Mouse (Mus musculus) lung, embryonic 15.5 days (tissue): ENCODE results near the gene Kalrn. TPM values are rescaled to one million over a fixed set of nuclear protein-coding genes. Genes with fewer than 3 reads are reported as not detected.

ENCODE experiments used
- ATAC-seq: fragments of 200-750 bp; cut with Nextera tagmentation; 2 replicates; pipeline ENCODE4 v1.8.0; 2017; ENCODE audit warnings: moderate number of reproducible peaks, borderline replicate concordance; ENCODE audit not compliant: low FRiP score, low TSS enrichment; ENCODE audit errors: extremely low read depth
- H3K27ac ChIP-seq: fragments of 300-500 bp; sonication (generic); 2 replicates; pipeline ENCODE4 v1.5.1; 2015; ENCODE audit warnings: moderate library complexity, mild to moderate bottlenecking, inconsistent platforms
- H3K27me3 ChIP-seq: fragments of 300-500 bp; sonication (generic); 2 replicates; pipeline ENCODE4 v1.6.1; 2015; ENCODE audit warnings: inconsistent platforms
- H3K36me3 ChIP-seq: fragments of 300-500 bp; sonication (generic); 2 replicates; pipeline ENCODE4 v1.6.1; 2015; ENCODE audit warnings: inconsistent platforms
- H3K4me1 ChIP-seq: fragments of 300-500 bp; sonication (generic); 2 replicates; pipeline ENCODE4 v1.6.1; 2015; ENCODE audit warnings: inconsistent platforms
- H3K4me2 ChIP-seq: fragments of 300-500 bp; sonication (generic); 2 replicates; pipeline ENCODE4 v1.6.1; 2015; ENCODE audit warnings: inconsistent platforms, mild to moderate bottlenecking, moderate library complexity
- H3K4me3 ChIP-seq: fragments of 300-500 bp; sonication (generic); 2 replicates; pipeline ENCODE4 v1.5.1; 2015; ENCODE audit warnings: mild to moderate bottlenecking, inconsistent platforms
- H3K9ac ChIP-seq: fragments of 300-500 bp; sonication (generic); 2 replicates; pipeline ENCODE4 v1.6.1; 2015; ENCODE audit warnings: inconsistent platforms
- H3K9me3 ChIP-seq: fragments of 300-500 bp; sonication (generic); 2 replicates; pipeline ENCODE4 v1.6.1; 2016; ENCODE audit warnings: inconsistent platforms
- WGBS: fragments of 180-500 bp; shearing (Covaris S2); methylation state at CpG from one replicate; pipeline ENCODE4 v1.1.7; 2015; 5-methylcytosine and 5-hydroxymethylcytosine counted together
- polyA plus RNA-seq: library from polyadenylated mRNA; unstranded; fragments of >200 nt; fragmentation: Nextera tagmentation; extraction: Ambion mirVana; gene quantifications from 2 replicates; pipeline ENCODE4 v1.2.1, GENCODE M21; 2015

Kalrn gene
- polyA plus RNA-seq, 1 experiment from 2014 or later: 14.4 TPM

DNA sequence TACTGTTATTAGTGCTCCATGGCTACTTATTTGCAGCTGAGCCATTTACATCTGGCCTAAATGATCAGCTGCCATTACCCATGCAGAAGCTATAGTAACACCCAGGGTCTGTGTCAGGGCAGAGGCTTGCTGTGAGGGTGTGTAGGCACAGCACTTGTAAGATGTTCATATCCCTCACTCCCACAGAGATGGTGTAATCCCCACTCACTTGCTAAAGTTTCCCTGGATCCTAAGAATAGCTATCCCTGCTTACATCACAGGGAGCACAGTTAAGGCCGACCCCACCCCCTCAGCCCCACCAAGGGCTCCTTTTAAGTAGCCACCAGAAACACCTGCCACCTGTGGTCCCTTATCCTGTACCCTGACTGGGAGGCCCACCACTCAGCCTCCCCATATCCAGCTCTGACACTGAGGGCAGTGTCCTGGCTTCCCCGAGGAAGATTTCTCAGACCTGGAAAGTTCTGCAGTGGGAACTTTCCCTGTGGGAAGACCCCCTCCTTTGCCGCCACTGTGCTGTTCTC is 83.5 kb downstream of the Kalrn start:
- Histone ChIP-seq H3K4me2 (no peak overlapping the region), H3K36me3 (no peaks in the 10 kb centered on the region), H3K9me3 (no peaks in the 10 kb centered on the region), H3K27me3 (no peaks in the 10 kb centered on the region), H3K4me3 (no peak overlapping the region), H3K4me1 (peaks cover 56% of the 10 kb centered on the region), H3K9ac (no peak overlapping the region), H3K27ac (no peak overlapping the region)
- WGBS: 59% methylated on average over 3 of the region's 3 CpGs
- ATAC-seq: no peak

DNA sequence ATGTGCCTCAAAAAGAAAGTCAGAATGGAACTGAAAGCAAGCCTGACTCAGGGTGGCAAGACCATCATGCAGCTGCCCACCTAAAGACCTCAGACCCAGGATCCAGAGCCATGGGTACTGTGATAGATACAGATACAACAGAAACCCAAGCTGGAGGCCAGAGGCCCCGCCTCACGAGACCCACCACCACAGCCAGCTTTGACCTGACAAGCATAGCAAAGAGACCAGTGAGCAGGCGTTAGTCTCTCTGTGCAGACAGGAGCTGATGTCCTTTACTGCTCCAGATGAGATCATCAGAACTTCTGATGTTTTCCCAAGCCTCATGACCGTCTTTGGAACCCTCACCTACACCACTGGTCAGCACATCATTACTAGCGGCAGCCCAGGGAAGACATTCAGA is 85.5 kb downstream of the Kalrn start:
- Histone ChIP-seq H3K27ac (no peak overlapping the region), H3K9me3 (no peaks in the 10 kb centered on the region), H3K9ac (no peak overlapping the region), H3K4me3 (no peak overlapping the region), H3K27me3 (no peaks in the 10 kb centered on the region), H3K4me2 (no peak overlapping the region), H3K36me3 (no peaks in the 10 kb centered on the region), H3K4me1 (peaks cover 39% of the 10 kb centered on the region)
- ATAC-seq: no peak
- 88% methylated on average over 5 of the region's 5 CpGs for WGBS

DNA sequence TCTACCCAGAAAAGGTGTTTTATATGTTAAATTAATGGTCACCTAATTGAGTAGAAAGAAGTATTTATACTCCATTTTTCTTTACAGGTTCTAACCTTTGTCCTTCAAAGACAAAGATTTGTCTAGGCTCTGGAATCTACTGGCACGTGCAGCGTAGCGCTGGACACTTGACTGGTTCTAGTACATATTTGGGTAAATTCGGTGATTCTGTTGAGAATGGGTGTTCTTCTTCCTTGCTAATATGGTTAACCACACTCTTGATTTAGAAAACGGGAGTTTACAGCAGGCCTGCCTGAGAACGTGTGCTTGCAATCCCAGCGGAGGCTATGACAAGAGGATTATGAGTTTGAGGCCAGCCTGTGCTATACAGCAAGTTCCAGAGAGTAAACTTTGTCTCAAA is 86.1 kb downstream of the Kalrn start:
- no peak for ATAC-seq
- Histone ChIP-seq H3K9me3 (no peaks in the 10 kb centered on the region), H3K27ac (no peak overlapping the region), H3K4me2 (no peak overlapping the region), H3K27me3 (no peaks in the 10 kb centered on the region), H3K36me3 (no peaks in the 10 kb centered on the region), H3K9ac (no peak overlapping the region), H3K4me3 (no peak overlapping the region), H3K4me1 (peaks cover 39% of the 10 kb centered on the region)
- 88% methylated on average over 7 of the region's 7 CpGs for WGBS

DNA sequence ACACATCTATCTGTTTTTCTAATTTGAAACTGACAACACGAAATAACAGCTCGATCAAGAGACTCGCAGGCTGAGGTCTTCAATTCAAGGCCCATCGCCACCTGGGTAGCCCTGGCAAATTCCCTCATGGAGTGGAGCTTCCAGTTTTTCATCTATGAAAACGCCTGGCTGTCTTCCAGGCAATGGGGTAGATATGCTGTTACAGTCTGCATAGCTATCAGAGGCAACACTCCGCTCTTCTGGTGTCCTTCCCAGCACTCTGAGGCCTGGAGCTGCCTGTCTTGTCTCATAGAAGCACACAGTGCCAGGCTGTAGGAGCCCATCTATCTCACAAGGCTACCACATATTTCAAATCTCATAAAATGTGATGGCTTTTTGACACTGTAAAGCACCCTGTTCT is 87.8 kb downstream of the Kalrn start:
- H3K27ac ChIP-seq: no peak overlapping the region
- no peaks in the 10 kb centered on the region for H3K9me3 ChIP-seq
- no peak for ATAC-seq
- no peaks in the 10 kb centered on the region for H3K36me3 ChIP-seq
- H3K9ac ChIP-seq: no peak overlapping the region
- 73% methylated on average over 6 of the region's 6 CpGs for WGBS
- no peak overlapping the region for H3K4me3 ChIP-seq
- H3K4me2 ChIP-seq: no peak overlapping the region
- H3K4me1 ChIP-seq: peaks cover 36% of the 10 kb centered on the region
- no peaks in the 10 kb centered on the region for H3K27me3 ChIP-seq

DNA sequence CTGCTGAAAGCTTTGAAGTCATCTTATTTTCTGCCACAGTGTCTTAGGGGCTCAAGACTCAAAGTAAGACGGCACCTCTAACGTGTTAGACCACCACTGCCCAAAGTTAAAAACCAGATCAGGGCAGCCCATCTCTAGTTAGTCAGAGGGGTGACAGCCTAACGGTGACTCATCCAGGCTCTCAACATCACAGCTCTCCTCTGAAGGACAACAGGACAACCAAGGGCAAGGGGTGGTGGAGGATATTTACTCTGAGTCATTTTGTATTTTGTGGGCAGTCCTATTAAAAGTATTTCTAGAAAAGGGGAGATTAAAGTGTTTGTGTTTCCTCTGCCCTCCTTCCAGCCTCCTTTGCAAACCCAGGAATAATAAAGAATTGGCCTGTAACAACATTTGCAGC is 88.4 kb downstream of the Kalrn start:
- Histone ChIP-seq H3K4me2 (no peak overlapping the region), H3K9ac (no peak overlapping the region), H3K4me3 (no peak overlapping the region), H3K36me3 (no peaks in the 10 kb centered on the region), H3K4me1 (peaks cover 30% of the 10 kb centered on the region), H3K27me3 (no peaks in the 10 kb centered on the region), H3K9me3 (no peaks in the 10 kb centered on the region), H3K27ac (no peak overlapping the region)
- WGBS: 39% methylated on average over 3 of the region's 3 CpGs
- no peak for ATAC-seq

DNA sequence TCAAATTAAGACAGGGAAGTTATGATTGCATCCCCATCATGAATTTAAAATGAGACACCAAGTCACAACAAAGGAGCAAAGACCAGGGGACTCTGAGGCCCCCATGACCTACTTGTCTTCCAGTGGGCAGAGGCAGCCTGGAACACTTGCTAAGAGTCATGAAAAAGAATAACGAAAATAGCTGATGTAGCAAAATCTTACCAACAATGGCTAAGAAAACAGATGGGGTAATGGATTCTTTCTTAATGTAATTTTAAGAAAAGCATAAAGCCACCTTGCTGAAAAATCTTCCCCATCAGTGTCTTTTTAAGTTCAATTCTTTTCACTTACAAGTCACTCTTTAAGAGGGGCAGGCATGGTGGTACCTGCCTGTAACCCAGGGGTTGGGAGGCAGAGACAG is 89.1 kb downstream of the Kalrn start:
- no peak for ATAC-seq
- no peak overlapping the region for H3K9ac ChIP-seq
- H3K27ac ChIP-seq: no peak overlapping the region
- H3K4me3 ChIP-seq: no peak overlapping the region
- H3K27me3 ChIP-seq: no peaks in the 10 kb centered on the region
- no peaks in the 10 kb centered on the region for H3K9me3 ChIP-seq
- H3K4me1 ChIP-seq: peaks cover 23% of the 10 kb centered on the region
- H3K36me3 ChIP-seq: no peaks in the 10 kb centered on the region
- no peak overlapping the region for H3K4me2 ChIP-seq
- WGBS: 89% methylated on average over 1 of the region's 1 CpGs

DNA sequence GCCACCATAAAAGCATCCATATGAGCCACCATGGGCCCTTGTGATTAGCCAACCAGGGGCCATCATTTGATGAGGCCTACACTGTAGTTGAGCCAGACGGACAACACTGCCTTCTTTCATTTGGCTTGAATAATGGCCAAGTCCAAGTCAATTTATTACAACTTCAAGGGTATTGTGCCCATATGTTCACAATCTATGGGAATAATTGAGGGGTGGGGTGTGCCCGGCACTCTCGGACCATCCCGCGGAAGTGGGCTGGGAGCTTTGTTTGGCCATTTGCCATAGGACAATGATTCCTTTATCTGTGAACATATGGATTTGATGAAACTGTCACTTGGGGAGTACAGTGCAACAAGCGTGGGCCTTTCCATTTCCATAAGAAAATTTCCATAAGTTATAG is 89.6 kb downstream of the Kalrn start:
- H3K9me3 ChIP-seq: no peaks in the 10 kb centered on the region
- H3K36me3 ChIP-seq: no peaks in the 10 kb centered on the region
- no peaks in the 10 kb centered on the region for H3K27me3 ChIP-seq
- 84% methylated on average over 6 of the region's 6 CpGs for WGBS
- no peak overlapping the region for H3K4me3 ChIP-seq
- no peak overlapping the region for H3K27ac ChIP-seq
- no peak overlapping the region for H3K4me2 ChIP-seq
- no peak for ATAC-seq
- peaks cover 19% of the 10 kb centered on the region for H3K4me1 ChIP-seq
- H3K9ac ChIP-seq: no peak overlapping the region

DNA sequence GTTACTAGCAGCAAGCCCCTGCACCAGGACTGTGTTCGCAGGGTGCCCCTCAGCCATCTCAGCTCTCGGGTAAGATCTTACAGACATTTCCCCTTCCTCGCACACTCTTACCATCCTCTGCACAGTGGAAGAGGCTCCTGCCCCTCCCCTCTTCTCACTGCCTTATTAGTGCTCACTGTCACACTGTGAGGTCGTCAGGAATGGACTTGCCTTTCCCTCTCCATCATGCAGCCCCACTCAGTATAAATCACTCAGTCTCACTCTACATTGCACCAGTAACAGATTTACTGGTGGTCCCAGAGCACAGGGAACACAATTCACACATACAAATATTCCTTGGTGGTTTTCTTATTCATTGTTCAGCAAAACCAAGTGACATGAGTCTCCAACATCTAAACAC is 98.6 kb downstream of the Kalrn start:
- no peak overlapping the region for H3K9ac ChIP-seq
- no peak overlapping the region for H3K27ac ChIP-seq
- H3K4me3 ChIP-seq: no peak overlapping the region
- no peaks in the 10 kb centered on the region for H3K27me3 ChIP-seq
- no peak overlapping the region for H3K4me2 ChIP-seq
- H3K9me3 ChIP-seq: no peaks in the 10 kb centered on the region
- H3K36me3 ChIP-seq: no peaks in the 10 kb centered on the region
- no peak for ATAC-seq
- WGBS: 67% methylated on average over 4 of the region's 4 CpGs
- peaks cover 17% of the 10 kb centered on the region; the same call in 1 of the 2 replicates for H3K4me1 ChIP-seq

DNA sequence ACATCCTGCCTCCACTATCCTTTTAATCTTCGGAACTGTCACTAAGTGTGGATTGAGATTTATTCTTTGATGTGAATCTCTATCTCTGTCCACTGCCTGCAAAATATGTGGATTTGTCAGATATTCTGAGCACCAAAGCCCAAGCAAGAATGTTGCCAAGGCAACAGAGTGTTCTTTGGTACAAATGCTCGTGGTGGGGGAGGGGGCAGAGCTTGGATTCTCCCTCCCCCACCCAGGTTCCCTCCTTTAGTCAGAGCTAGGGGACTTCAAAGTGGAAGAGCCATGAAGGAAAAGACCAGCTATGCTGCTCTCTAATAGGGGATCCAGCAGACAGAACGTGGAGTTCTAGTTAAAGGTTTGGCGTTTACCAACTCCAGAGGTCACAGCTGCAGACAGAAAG is 99.4 kb downstream of the Kalrn start:
- no peaks in the 10 kb centered on the region for H3K36me3 ChIP-seq

DNA sequence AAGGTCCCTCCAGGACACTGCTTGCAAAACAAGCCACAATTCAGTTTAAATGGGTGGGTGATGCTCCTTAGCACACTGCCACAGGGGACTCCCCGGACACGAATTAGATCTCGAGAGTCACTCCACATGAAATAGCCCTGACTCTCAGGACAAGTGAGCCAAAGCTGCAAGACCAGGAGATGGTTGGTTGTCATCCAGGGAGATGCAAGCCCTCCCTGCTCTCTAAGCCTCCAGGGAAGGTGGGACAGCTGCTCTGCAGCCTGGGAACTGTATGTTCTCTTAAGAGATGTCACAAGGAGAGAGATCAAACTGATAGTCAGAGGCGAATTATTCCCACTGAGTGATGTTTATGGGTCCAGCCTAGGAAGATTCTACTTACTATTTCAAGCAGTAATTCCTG is 101.9 kb downstream of the Kalrn start:
- 74% methylated on average over 4 of the region's 4 CpGs for WGBS
- H3K9me3 ChIP-seq: no peaks in the 10 kb centered on the region
- H3K27me3 ChIP-seq: no peaks in the 10 kb centered on the region
- H3K4me2 ChIP-seq: no peak overlapping the region
- peaks cover 35% of the 10 kb centered on the region for H3K4me1 ChIP-seq
- H3K4me3 ChIP-seq: no peak overlapping the region
- no peak overlapping the region for H3K27ac ChIP-seq
- H3K36me3 ChIP-seq: no peaks in the 10 kb centered on the region
- ATAC-seq: no peak
- no peak overlapping the region for H3K9ac ChIP-seq

More for the DNA sequence above, 99.4 kb downstream of the Kalrn start:
- H3K9me3 ChIP-seq: no peaks in the 10 kb centered on the region
- peaks cover 25% of the 10 kb centered on the region; the same call in 1 of the 2 replicates for H3K4me1 ChIP-seq
- 32% methylated on average over 4 of the region's 4 CpGs for WGBS
- no peak for ATAC-seq
- H3K4me3 ChIP-seq: no peak overlapping the region
- no peak overlapping the region for H3K9ac ChIP-seq
- no peaks in the 10 kb centered on the region for H3K27me3 ChIP-seq
- H3K4me2 ChIP-seq: no peak overlapping the region
- no peak overlapping the region for H3K27ac ChIP-seq

DNA sequence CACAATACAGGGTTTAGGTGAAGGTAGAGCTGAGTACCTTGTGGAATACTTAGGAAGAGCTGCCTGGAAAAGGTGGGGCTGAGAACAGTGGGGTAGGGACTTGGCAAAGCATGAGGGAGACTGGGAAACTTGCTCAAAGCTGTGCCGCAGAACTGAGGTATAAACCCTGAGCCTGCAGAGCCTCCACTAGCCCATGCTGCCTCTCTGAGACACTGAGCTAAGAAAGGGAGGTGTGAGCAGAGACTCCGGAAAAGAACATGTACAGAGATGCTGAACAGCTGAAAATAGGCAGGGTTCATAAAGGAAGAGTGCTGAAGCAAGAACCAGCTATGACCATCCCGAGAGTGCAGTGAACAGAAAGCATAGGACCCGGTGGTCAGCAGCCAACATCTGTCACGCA is 103.0 kb downstream of the Kalrn start:
- H3K4me3 ChIP-seq: no peak overlapping the region
- no peak overlapping the region for H3K27ac ChIP-seq
- 58% methylated on average over 5 of the region's 5 CpGs for WGBS
- no peaks in the 10 kb centered on the region for H3K36me3 ChIP-seq
- no peaks in the 10 kb centered on the region for H3K9me3 ChIP-seq
- H3K4me2 ChIP-seq: no peak overlapping the region
- no peaks in the 10 kb centered on the region for H3K27me3 ChIP-seq
- no peak for ATAC-seq
- H3K9ac ChIP-seq: no peak overlapping the region
- peaks cover 35% of the 10 kb centered on the region for H3K4me1 ChIP-seq

DNA sequence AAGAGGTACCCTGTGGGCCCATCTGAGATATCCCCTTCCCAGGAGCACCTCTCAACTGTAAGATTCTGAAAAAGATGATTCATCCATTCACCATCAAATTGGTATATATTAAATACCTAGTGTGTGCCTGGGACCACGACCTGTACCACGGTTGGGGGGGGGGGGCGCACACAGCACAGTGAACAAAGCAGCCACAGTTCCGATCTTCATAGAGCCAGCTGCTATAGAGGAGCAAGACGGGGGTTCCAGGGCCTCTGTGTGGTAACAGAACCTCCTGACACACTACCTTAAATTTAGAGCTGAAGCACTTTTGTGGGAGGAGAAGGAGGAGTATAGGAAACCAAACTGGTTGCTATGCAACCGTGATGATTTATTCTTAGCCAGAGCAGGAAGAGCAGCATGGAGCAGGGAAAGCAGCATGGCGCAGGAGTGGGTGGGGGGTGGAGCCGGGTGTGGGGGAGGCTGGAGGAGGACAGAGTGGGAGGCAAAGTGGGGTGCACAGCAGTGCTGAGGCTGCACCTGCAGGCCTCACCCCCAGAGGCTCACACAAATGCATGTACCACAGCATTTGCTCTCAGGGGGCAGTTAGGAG is 104.0 kb downstream of the Kalrn start:
- no peak for ATAC-seq
- no peaks in the 10 kb centered on the region for H3K36me3 ChIP-seq
- no peaks in the 10 kb centered on the region for H3K9me3 ChIP-seq
- H3K27ac ChIP-seq: no peak overlapping the region
- H3K4me3 ChIP-seq: no peak overlapping the region
- H3K27me3 ChIP-seq: no peaks in the 10 kb centered on the region
- 42% methylated on average over 8 of the region's 8 CpGs for WGBS
- H3K9ac ChIP-seq: no peak overlapping the region
- peaks cover 30% of the 10 kb centered on the region for H3K4me1 ChIP-seq
- H3K4me2 ChIP-seq: no peak overlapping the region

DNA sequence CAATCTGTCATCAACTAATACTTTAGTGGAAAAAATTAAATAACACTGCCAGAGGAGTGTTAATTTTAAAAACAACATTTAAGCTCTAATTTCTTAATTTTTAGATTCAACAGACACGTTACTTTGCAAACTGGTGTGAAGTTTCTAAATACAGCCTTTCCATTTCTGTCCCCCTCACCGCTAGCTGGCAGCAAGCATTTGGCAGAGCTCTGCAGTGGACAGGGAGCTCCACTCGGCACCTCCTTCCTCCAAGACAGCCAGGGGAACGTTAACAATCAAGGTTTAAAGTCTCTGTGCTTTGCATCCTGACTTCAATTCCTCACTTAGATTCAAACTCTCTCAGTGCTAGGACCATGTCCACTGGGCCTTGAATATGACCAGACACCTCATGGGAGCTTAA is 106.7 kb downstream of the Kalrn start:
- 29% methylated on average over 4 of the region's 4 CpGs for WGBS
- Histone ChIP-seq H3K36me3 (no peaks in the 10 kb centered on the region), H3K4me2 (no peak overlapping the region), H3K9ac (no peak overlapping the region), H3K27me3 (no peaks in the 10 kb centered on the region), H3K4me3 (no peak overlapping the region), H3K27ac (no peak overlapping the region), H3K9me3 (no peaks in the 10 kb centered on the region), H3K4me1 (peaks cover 31% of the 10 kb centered on the region)
- ATAC-seq: no peak
